Mouse (Mus musculus) CH12.LX (cell line): Measurements from ENCODE around the gene Alkal2. TPM values are rescaled to one million over a fixed set of nuclear protein-coding genes. Genes with fewer than 3 reads are reported as not detected.

Experiments used
- DNase-seq: peaks from one replicate; pipeline ENCODE4 v3.0.0-alpha.2; 2013; ENCODE audit errors: extremely low read depth
- H3K27ac ChIP-seq: 2 replicates; pipeline ENCODE4 v1.5.1; 2012; ENCODE audit warnings: low read depth, mild to moderate bottlenecking, control low read depth, moderate library complexity; ENCODE audit not compliant: insufficient read depth
- H3K27me3 ChIP-seq: replicated peaks from 2 replicates; pipeline ENCODE3; 2012; ENCODE audit warnings: inconsistent platforms
- H3K36me3 ChIP-seq, 2 experiments: replicated peaks in 1 of 2; 2 replicates each; pipeline versions ENCODE3 to v1.6.1; 2012; ENCODE audit warnings: inconsistent platforms in 1 of 2, low read length in 1 of 2, mild to moderate bottlenecking in 1 of 2, mixed read lengths in 1 of 2, moderate library complexity in 1 of 2; ENCODE audit not compliant: control insufficient read depth in 1 of 2, insufficient read depth in 1 of 2
- H3K4me1 ChIP-seq, 2 experiments: 2 replicates each; pipeline ENCODE4 v1.6.1; 2012; ENCODE audit warnings: inconsistent platforms in 1 of 2, moderate library complexity in 1 of 2; ENCODE audit not compliant: insufficient read depth in 2 of 2, control insufficient read depth in 1 of 2
- H3K4me2 ChIP-seq: 2 replicates; pipeline ENCODE4 v1.6.1; 2012; ENCODE audit warnings: low read depth, mild to moderate bottlenecking, control low read depth; ENCODE audit not compliant: poor library complexity, insufficient read depth, severe bottlenecking
- H3K4me3 ChIP-seq, 3 experiments: fragments of 150-350 bp in 1 of 3; sonication (generic) in 1 of 3; replicated peaks in 1 of 3; 2 replicates each; pipeline versions ENCODE3 to v1.5.1; 2011 to 2012; ENCODE audit warnings: low read depth in 2 of 3, low read length in 2 of 3, mild to moderate bottlenecking in 2 of 3, moderate library complexity in 2 of 3, control low read depth in 1 of 3, improper control_type of control experiment in 1 of 3, inconsistent platforms in 1 of 3, mixed read lengths in 1 of 3; ENCODE audit not compliant: poor library complexity in 1 of 3
- H3K79me2 ChIP-seq: replicated peaks from 2 replicates; pipeline ENCODE4 v1.6.1; 2012; ENCODE audit warnings: mild to moderate bottlenecking, moderate library complexity; ENCODE audit not compliant: control insufficient read depth, poor library complexity, insufficient read depth, severe bottlenecking; ENCODE audit errors: extremely low read depth
- H3K9ac ChIP-seq: 2 replicates; pipeline ENCODE4 v1.6.1; 2012; ENCODE audit warnings: low read depth, mild to moderate bottlenecking, control low read depth, moderate library complexity; ENCODE audit not compliant: insufficient read depth
- H3K9me3 ChIP-seq: replicated peaks from 2 replicates; pipeline ENCODE3; 2012; ENCODE audit warnings: low read length, inconsistent platforms, mixed read lengths
- BHLHE40 ChIP-seq: IDR thresholded peaks from 2 replicates; pipeline ENCODE4 v1.6.1; 2011; ENCODE audit warnings: mild to moderate bottlenecking, low read depth, low read length, improper control_type of control experiment
- CHD1 ChIP-seq: IDR thresholded peaks from 2 replicates; pipeline ENCODE4 v1.6.1; 2012; ENCODE audit warnings: low read depth, low read length, improper control_type of control experiment, inconsistent platforms
- CTCF ChIP-seq, 2 experiments: IDR thresholded peaks in 1 of 2; conservative IDR thresholded peaks in 1 of 2; 2 replicates each; pipeline ENCODE4 v1.5.1; 2011 to 2012; ENCODE audit warnings: low read depth in 2 of 2, low read length in 2 of 2, improper control_type of control experiment in 1 of 2, inconsistent platforms in 1 of 2, mild to moderate bottlenecking in 1 of 2, moderate library complexity in 1 of 2
- E2F4 ChIP-seq: IDR thresholded peaks from 2 replicates; pipeline ENCODE4 v1.6.1; 2011; ENCODE audit warnings: low read depth, low read length, improper control_type of control experiment; ENCODE audit not compliant: insufficient replicate concordance
- ELF1 ChIP-seq: IDR thresholded peaks from 2 replicates; pipeline ENCODE4 v1.6.1; 2014; ENCODE audit warnings: low read depth, mild to moderate bottlenecking, inconsistent platforms, low read length, improper control_type of control experiment
- EP300 ChIP-seq: IDR thresholded peaks from 2 replicates; pipeline ENCODE4 v1.6.1; 2011; ENCODE audit warnings: low read length, improper control_type of control experiment
- ETS1 ChIP-seq: conservative IDR thresholded peaks from 2 replicates; pipeline ENCODE4 v1.6.1; 2012; ENCODE audit warnings: low read depth, mild to moderate bottlenecking, inconsistent platforms, low read length, improper control_type of control experiment, moderate library complexity
- GABPA ChIP-seq: IDR thresholded peaks from 2 replicates; pipeline ENCODE4 v1.6.1; 2012; ENCODE audit warnings: low read depth, low read length, improper control_type of control experiment, inconsistent platforms; ENCODE audit not compliant: insufficient replicate concordance
- IRF4 ChIP-seq: IDR thresholded peaks from 2 replicates; pipeline ENCODE4 v1.6.1; 2014; ENCODE audit warnings: low read depth, mild to moderate bottlenecking, inconsistent platforms, low read length, improper control_type of control experiment
- KAT2A ChIP-seq: IDR thresholded peaks from 2 replicates; pipeline ENCODE4 v1.6.1; 2012; ENCODE audit warnings: low read length, improper control_type of control experiment, inconsistent platforms; ENCODE audit not compliant: insufficient replicate concordance
- MAFK ChIP-seq: IDR thresholded peaks from 2 replicates; pipeline ENCODE4 v1.6.1; 2011; ENCODE audit warnings: low read length, improper control_type of control experiment; ENCODE audit not compliant: insufficient replicate concordance
- MAX ChIP-seq: IDR thresholded peaks from 2 replicates; pipeline ENCODE4 v1.6.1; 2011; ENCODE audit warnings: low read length, improper control_type of control experiment
- MEF2A ChIP-seq: IDR thresholded peaks from 2 replicates; pipeline ENCODE4 v1.6.1; 2014; ENCODE audit warnings: low read depth, mild to moderate bottlenecking, inconsistent platforms, low read length, improper control_type of control experiment, borderline replicate concordance
- MYC ChIP-seq: IDR thresholded peaks from 2 replicates; pipeline ENCODE4 v1.6.1; 2011; ENCODE audit warnings: low read depth, mild to moderate bottlenecking, improper control_type of control experiment, low read length
- NRF1 ChIP-seq: IDR thresholded peaks from 2 replicates; pipeline ENCODE4 v1.6.1; 2014; ENCODE audit warnings: low read depth, mild to moderate bottlenecking, inconsistent platforms, low read length, improper control_type of control experiment, moderate library complexity
- POLR2A ChIP-seq: IDR thresholded peaks from 2 replicates; pipeline ENCODE4 v1.6.1; 2011; ENCODE audit warnings: low read depth, mild to moderate bottlenecking, improper control_type of control experiment, low read length
- POLR2AphosphoS2 ChIP-seq: IDR thresholded peaks from 2 replicates; pipeline ENCODE4 v1.6.1; 2011; ENCODE audit warnings: low read depth, low read length, improper control_type of control experiment
- RAD21 ChIP-seq: IDR thresholded peaks from 2 replicates; pipeline ENCODE4 v1.6.1; 2011; ENCODE audit warnings: low read depth, mild to moderate bottlenecking, low read length, improper control_type of control experiment, moderate library complexity
- SIN3A ChIP-seq: IDR thresholded peaks from 2 replicates; pipeline ENCODE4 v1.6.1; 2012; ENCODE audit warnings: low read length, improper control_type of control experiment, inconsistent platforms
- SMC3 ChIP-seq: IDR thresholded peaks from 2 replicates; pipeline ENCODE4 v1.6.1; 2011; ENCODE audit warnings: low read depth, low read length, improper control_type of control experiment
- TBP ChIP-seq: conservative IDR thresholded peaks from 2 replicates; pipeline ENCODE4 v1.6.1; 2011; ENCODE audit warnings: low read depth, low read length, improper control_type of control experiment
- UBTF ChIP-seq: IDR thresholded peaks from 2 replicates; pipeline ENCODE4 v1.6.1; 2012; ENCODE audit warnings: low read depth, mild to moderate bottlenecking, inconsistent platforms, low read length, improper control_type of control experiment, moderate library complexity
- ZC3H11A ChIP-seq: IDR thresholded peaks from 2 replicates; pipeline ENCODE4 v1.6.1; 2012; ENCODE audit warnings: low read depth, mild to moderate bottlenecking, inconsistent platforms, low read length, improper control_type of control experiment
- ZKSCAN1 ChIP-seq: IDR thresholded peaks from 2 replicates; pipeline ENCODE4 v1.6.1; 2012; ENCODE audit warnings: low read depth, inconsistent platforms, low read length, improper control_type of control experiment, borderline replicate concordance
- ZMIZ1 ChIP-seq: IDR thresholded peaks from 2 replicates; pipeline ENCODE4 v1.6.1; 2012; ENCODE audit warnings: low read depth, mild to moderate bottlenecking, inconsistent platforms, low read length, improper control_type of control experiment
- dilution Hi-C: fragments of 300-500 bp; cut with MboI; formaldehyde crosslinking; loops from 2 replicates; pipeline ENCODE4 v1.14.3; 2020; ENCODE audit warnings: low sequenced_read_pairs; ENCODE audit not compliant: extremely low pct_unique_long_range_greater_than_20kb, extremely low pct_ligation_motif_present
- in situ Hi-C: fragments of 300-500 bp; cut with MboI; formaldehyde crosslinking; loops from 3 replicates; pipeline ENCODE4 v1.14.3; 2019; ENCODE audit warnings: low sequenced_read_pairs, low pct_ligation_motif_present, low pct_unique_long_range_greater_than_20kb, mixed read lengths
- polyA plus RNA-seq: library from polyadenylated mRNA; unstranded; fragments of >175 nt; gene quantifications from 2 replicates; pipeline ENCODE4 v1.2.1, GENCODE M21; 2012; ENCODE audit warnings: low read depth; ENCODE audit not compliant: insufficient read length
- total RNA-seq, 2 experiments: library from RNA; depleted of rRNA; stranded (reverse); fragments of 300-350 nt in 1 of 2; fragments of >200 nt in 1 of 2; gene quantifications; 2 replicates each; pipeline ENCODE4 v1.2.3; 2012 to 2014

Gene Alkal2
- total and polyA plus RNA-seq, 3 experiments: not detected

DNA sequence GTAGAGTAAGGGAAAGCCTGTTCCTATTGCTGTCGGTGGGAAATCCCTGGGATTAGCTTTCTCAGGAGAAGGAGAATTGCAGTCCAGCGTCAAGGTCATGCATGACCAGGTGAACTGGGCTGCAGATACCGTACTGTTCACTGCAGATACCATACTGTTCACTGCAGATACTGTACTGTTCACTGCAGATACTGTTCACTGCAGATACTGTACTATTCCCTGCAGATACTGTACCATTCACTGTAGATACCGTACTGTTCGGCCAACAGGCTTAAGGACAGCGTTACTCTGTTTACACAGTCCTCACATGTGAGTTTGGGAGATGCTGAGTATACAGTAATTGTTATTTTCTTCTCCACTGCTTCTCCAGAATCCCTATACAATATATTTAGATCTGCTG lies 44.1 kb downstream of the Alkal2 start:
- Histone ChIP-seq H3K36me3 (no peaks in the 10 kb centered on the region), H3K27ac (no peak overlapping the region), H3K79me2 (no peaks in the 10 kb centered on the region), H3K9ac (no peak overlapping the region), H3K4me2 (no peak overlapping the region), H3K27me3 (no peaks in the 10 kb centered on the region), H3K9me3 (no peaks in the 10 kb centered on the region), H3K4me1 (no peaks in the 10 kb centered on the region), H3K4me3 (no peak overlapping the region)
- dilution Hi-C loops: no loop called here
- in situ Hi-C loops: no loop called here
- TF ChIP-seq MEF2A (no peak), ETS1 (no peak), MAX (no peak), NRF1 (no peak), SIN3A (no peak), SMC3 (no peak), ELF1 (no peak), ZMIZ1 (no peak), ZKSCAN1 (no peak)
- DNase-seq: no peak

- no peaks in the 10 kb centered on the region for H3K4me1 ChIP-seq
- H3K79me2 ChIP-seq: no peaks in the 10 kb centered on the region
- H3K4me3 ChIP-seq: no peak overlapping the region
- DNase-seq: no peak
- TF ChIP-seq MAFK (no peak), ELF1 (no peak), BHLHE40 (no peak), MYC (no peak), KAT2A (no peak), ETS1 (no peak), E2F4 (no peak), TBP (no peak), GABPA (no peak), CTCF (conservative IDR thresholded peaks at IDR 0.05 in 1 of 2, IDR thresholded peaks at IDR 0.05 in 1 of 2; ENCODE audit: low read depth in 2 of 2, low read length in 2 of 2) (no peak), UBTF (no peak), CHD1 (no peak), MAX (no peak), ZC3H11A (no peak), IRF4 (no peak), EP300 (no peak), POLR2A (no peak), RAD21 (no peak), POLR2AphosphoS2 (no peak)
- in situ Hi-C loops (no loop called here), dilution Hi-C loops (no loop called here)
- no peaks in the 10 kb centered on the region for H3K36me3 ChIP-seq
- no peaks in the 10 kb centered on the region for H3K27me3 ChIP-seq
- H3K4me2 ChIP-seq: no peak overlapping the region
- no peaks in the 10 kb centered on the region for H3K9me3 ChIP-seq
- no peak overlapping the region for H3K9ac ChIP-seq
- no peak overlapping the region for H3K27ac ChIP-seq
These were observed 49.2 kb downstream of the Alkal2 start for GRCm38 (mm10) chr12:30933299-30933698.
